7 mouse cellular contexts compared by ENCODE assay signal in genomic region chr11:23679044-23679642, GRCm38 (mm10). TPM values are rescaled to one million over a fixed set of nuclear protein-coding genes. Genes with fewer than 3 reads are reported as not detected.
A peak's percentile ranks its signal among the peaks of the same experiment; 100 is the strongest.
DNase-seq lines count a peak whose midpoint lies in the region; ATAC-seq and TF ChIP-seq lines count a peak whose summit lies in the region.

No protein-coding gene starts in this region.

- dilution Hi-C loops in CH12.LX (cut with MboI; ENCODE audit: extremely low pct_ligation_motif_present, extremely low pct_unique_long_range_greater_than_20kb, low sequenced_read_pairs): no loop called here

- no peak overlapping the region for H3K4me2 ChIP-seq in CH12.LX (ENCODE audit: insufficient read depth, low read depth, poor library complexity, severe bottlenecking)

- peaks cover 65 to 92% of the 10 kb centered on the region in 2 experiments for H3K36me3 ChIP-seq in CH12.LX (replicated peaks in 1 of 2; ENCODE audit: control insufficient read depth in 1 of 2, insufficient read depth in 1 of 2, low read length in 1 of 2)

- no peaks in the 10 kb centered on the region for H3K9me3 ChIP-seq in CH12.LX (replicated peaks; ENCODE audit: low read length)

- no peak for TF ChIP-seq EP300 in CH12.LX (IDR thresholded peaks at IDR 0.05; ENCODE audit: low read length)

- peak; percentile 89 to 94 for TF ChIP-seq CTCF in CH12.LX (conservative IDR thresholded peaks at IDR 0.05 in 1 of 2, IDR thresholded peaks at IDR 0.05 in 1 of 2; ENCODE audit: low read depth in 2 of 2, low read length in 2 of 2)

- peaks cover 3 to 31% of the 10 kb centered on the region in 2 experiments; a peak in 3 of 4 replicates for H3K4me1 ChIP-seq in CH12.LX (ENCODE audit: control insufficient read depth in 1 of 2, insufficient read depth in 2 of 2)

- in situ Hi-C loops in CH12.LX (cut with MboI; ENCODE audit: low pct_ligation_motif_present, low pct_unique_long_range_greater_than_20kb, low sequenced_read_pairs): loop anchor here (25.0 kb wide), 1 partner anchor 183 kb away; no protein-coding TSS in a partner anchor

- no peak overlapping the region for H3K9ac ChIP-seq in CH12.LX (ENCODE audit: insufficient read depth, low read depth)

- peaks cover 6% of the 10 kb centered on the region; the same call in 1 of the 2 replicates for H3K79me2 ChIP-seq in CH12.LX (replicated peaks; ENCODE audit: control insufficient read depth, extremely low read depth, insufficient read depth, poor library complexity, severe bottlenecking)

- peak; percentile 93 for ATAC-seq in common myeloid progenitor, adult 5-6 weeks (replicated peaks; ENCODE audit: low read depth, poor library complexity, severe bottlenecking)

- no peak overlapping the region for H3K27ac ChIP-seq in CH12.LX (ENCODE audit: insufficient read depth, low read depth)

- H3K27me3 ChIP-seq in CH12.LX (replicated peaks): no peaks in the 10 kb centered on the region

- peak; percentile 97 for TF ChIP-seq RAD21 in CH12.LX (IDR thresholded peaks at IDR 0.05; ENCODE audit: low read depth, low read length)

- H3K4me3 ChIP-seq in CH12.LX (replicated peaks in 1 of 3; ENCODE audit: low read depth in 2 of 3, low read length in 2 of 3, poor library complexity in 1 of 3): no peak overlapping the region

- TF ChIP-seq POLR2A in CH12.LX (IDR thresholded peaks at IDR 0.05; ENCODE audit: low read depth, low read length): no peak

- intact Hi-C loops in heart, postnatal 36 days (cut with DNase I): loop anchor here (1.0 to 5.0 kb wide), 2 partner anchors 188 to 275 kb away; no protein-coding TSS in a partner anchor

- peak; percentile 89 for DNase-seq in CH12.LX (ENCODE audit: extremely low read depth)
- peak; percentile 58 for DNase-seq in T-cell, adult 2 months (ENCODE audit: low spot score)
- peak; percentile 59 to 60 for DNase-seq in heart, postnatal 36 days
- DNase-seq in layer of hippocampus, adult 8-10 months (ENCODE audit: low spot score in 2 of 2): peak; percentile 29 to 58
- DNase-seq in lung, postnatal 10 days: peak; percentile 78
- DNase-seq in retina, postnatal 7 days (ENCODE audit: low read depth, low spot score): peak; percentile 52

TF ChIP-seq in CH12.LX, 34 proteins besides CTCF, POLR2A, EP300 and RAD21:
- TF ChIP-seq BHLHE40 (IDR thresholded peaks at IDR 0.05; ENCODE audit: low read depth, low read length) (no peak), GABPA (IDR thresholded peaks at IDR 0.05; ENCODE audit: insufficient replicate concordance, low read depth, low read length) (no peak), JUND (conservative IDR thresholded peaks at IDR 0.05; ENCODE audit: low read depth, low read length) (no peak), POLR2AphosphoS2 (IDR thresholded peaks at IDR 0.05; ENCODE audit: low read depth, low read length) (no peak), ETS1 (conservative IDR thresholded peaks at IDR 0.05; ENCODE audit: low read depth, low read length) (no peak), TCF12 (IDR thresholded peaks at IDR 0.05; ENCODE audit: low read depth, low read length) (no peak), MAZ (IDR thresholded peaks at IDR 0.05; ENCODE audit: low read depth, low read length) (no peak), UBTF (IDR thresholded peaks at IDR 0.05; ENCODE audit: low read depth, low read length) (no peak), JUN (IDR thresholded peaks at IDR 0.05; ENCODE audit: insufficient read depth, low read depth, low read length) (no peak), NELFE (IDR thresholded peaks at IDR 0.05; ENCODE audit: low read depth, low read length) (no peak), TBP (conservative IDR thresholded peaks at IDR 0.05; ENCODE audit: low read depth, low read length) (no peak), ZNF384 (IDR thresholded peaks at IDR 0.05; ENCODE audit: low read depth, low read length) (peak; percentile 81), CHD1 (IDR thresholded peaks at IDR 0.05; ENCODE audit: low read depth, low read length) (no peak), ZMIZ1 (IDR thresholded peaks at IDR 0.05; ENCODE audit: low read depth, low read length) (no peak), USF2 (conservative IDR thresholded peaks at IDR 0.05; ENCODE audit: low read depth, low read length) (no peak), MYC (IDR thresholded peaks at IDR 0.05; ENCODE audit: low read depth, low read length) (no peak), ELF1 (IDR thresholded peaks at IDR 0.05; ENCODE audit: low read depth, low read length) (no peak), SMC3 (IDR thresholded peaks at IDR 0.05; ENCODE audit: low read depth, low read length) (peak; percentile 92), ZC3H11A (IDR thresholded peaks at IDR 0.05; ENCODE audit: low read depth, low read length) (peak; percentile 71)
TF ChIP-seq in CH12.LX: peak in this region for 3.

RNA-seq across cellular contexts. Expression of gene Pex13, which starts 13.4 kb away (rescaled TPM):
- total RNA-seq in CH12.LX (2012; rRNA removed) (20.4 and 22.6 TPM in 2 replicates), CH12.LX (2014; rRNA removed) (21.5 and 24.9 TPM in 2 replicates)
- polyA plus RNA-seq in CH12.LX (2012; ENCODE audit: insufficient read length, low read depth): 42.7 and 50.7 TPM in 2 replicates
- total RNA-seq in common myeloid progenitor, adult 5-6 weeks (2017): 16.9 and 23.2 TPM in 2 replicates
- 10 to 100 TPM; 27.0 to 31.2 TPM for total RNA-seq in heart, postnatal 36 days (2021)
- 10 to 100 TPM; 21.4 to 30.5 (median 26.0) TPM for total RNA-seq in layer of hippocampus, adult 8-10 months (2022)

RNA-seq across cellular contexts. Expression of gene Pus10, which starts 13.7 kb away (rescaled TPM):
- total RNA-seq in CH12.LX (2012; rRNA removed) (57.6 and 72.4 TPM in 2 replicates), CH12.LX (2014; rRNA removed) (113 and 138 TPM in 2 replicates)
- 92.3 and 98.1 TPM in 2 replicates for polyA plus RNA-seq in CH12.LX (2012; ENCODE audit: insufficient read length, low read depth)
- total RNA-seq in common myeloid progenitor, adult 5-6 weeks (2017): 44.6 and 73.4 TPM in 2 replicates
- 10 to 100 TPM in 1 of 2 experiments, 1 to 10 TPM in 1; 8.8 to 12.8 TPM for total RNA-seq in heart, postnatal 36 days (2021)
- total RNA-seq in layer of hippocampus, adult 8-10 months (2022): 10 to 100 TPM; 18.1 to 22.4 (median 20.3) TPM

RNA-seq across cellular contexts. Expression of gene 0610010F05Rik, which starts 45.7 kb away (rescaled TPM):
- total RNA-seq in CH12.LX (2012; rRNA removed) (11.6 and 13.8 TPM in 2 replicates), CH12.LX (2014; rRNA removed) (18.7 and 24.0 TPM in 2 replicates)
- polyA plus RNA-seq in CH12.LX (2012; ENCODE audit: insufficient read length, low read depth): 16.4 and 18.3 TPM in 2 replicates
- total RNA-seq in common myeloid progenitor, adult 5-6 weeks (2017): 43.4 and 75.9 TPM in 2 replicates
- total RNA-seq in heart, postnatal 36 days (2021): 10 to 100 TPM; 11.0 to 12.5 TPM
- total RNA-seq in layer of hippocampus, adult 8-10 months (2022): 10 to 100 TPM; 28.6 to 31.1 (median 30.5) TPM
